Mouse (Mus musculus): ENCODE data around the gene Mrvi1. TPM values are rescaled to one million over a fixed set of nuclear protein-coding genes. Genes with fewer than 3 reads are reported as not detected.

The Mrvi1 gene
- 4.5 and 5.3 TPM in 2 replicates for polyA plus RNA-seq (2015; fragmentation: Nextera tagmentation; extraction: Ambion mirVana)

GRCm38 (mm10) chr7:110982053-110982705 is at the start of gene Mrvi1:
Gene Mrvi1, minus strand, starts transcription at chr7:110982461.

DNA sequence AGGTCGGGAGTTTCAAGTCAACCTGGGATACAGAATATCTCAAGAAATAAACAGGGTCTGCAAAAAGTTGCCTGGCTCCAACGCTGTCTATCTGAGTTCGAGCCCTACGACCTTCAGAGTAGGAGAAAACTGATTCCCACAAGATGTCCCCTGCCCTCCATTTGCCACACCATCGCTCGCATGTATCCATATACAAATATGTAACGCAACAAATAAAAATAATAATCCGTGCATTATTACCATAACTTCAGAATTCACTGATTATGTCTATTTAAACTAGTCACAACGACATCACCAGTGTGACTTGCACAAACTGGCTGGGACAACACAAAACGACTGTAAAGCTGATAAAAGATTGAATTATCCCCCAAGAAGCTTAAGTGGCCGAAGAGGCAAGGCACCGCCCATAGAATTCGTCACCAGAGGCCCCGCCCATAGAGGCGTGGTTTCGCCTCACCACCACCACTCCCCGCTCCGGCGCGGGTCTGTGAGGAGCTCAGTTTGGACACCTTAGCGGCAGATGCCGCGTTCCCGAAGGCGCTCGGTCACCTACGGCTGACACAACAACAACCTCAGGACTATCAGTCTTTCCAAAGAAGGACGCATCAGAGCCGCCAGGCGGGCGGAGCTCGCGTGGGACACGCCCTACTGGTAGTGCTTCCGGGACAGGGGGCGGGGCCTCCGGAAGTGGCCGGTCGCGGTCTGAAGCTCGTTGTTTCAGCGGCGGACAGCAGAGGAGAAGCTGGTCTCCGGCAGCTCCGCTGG is 46.2 kb upstream of the Mrvi1 start, which contains the start of gene Ctr9:
Gene Ctr9 (plus strand): TSS at position 671 of the 765 bp plus-strand sequence.

DNA sequence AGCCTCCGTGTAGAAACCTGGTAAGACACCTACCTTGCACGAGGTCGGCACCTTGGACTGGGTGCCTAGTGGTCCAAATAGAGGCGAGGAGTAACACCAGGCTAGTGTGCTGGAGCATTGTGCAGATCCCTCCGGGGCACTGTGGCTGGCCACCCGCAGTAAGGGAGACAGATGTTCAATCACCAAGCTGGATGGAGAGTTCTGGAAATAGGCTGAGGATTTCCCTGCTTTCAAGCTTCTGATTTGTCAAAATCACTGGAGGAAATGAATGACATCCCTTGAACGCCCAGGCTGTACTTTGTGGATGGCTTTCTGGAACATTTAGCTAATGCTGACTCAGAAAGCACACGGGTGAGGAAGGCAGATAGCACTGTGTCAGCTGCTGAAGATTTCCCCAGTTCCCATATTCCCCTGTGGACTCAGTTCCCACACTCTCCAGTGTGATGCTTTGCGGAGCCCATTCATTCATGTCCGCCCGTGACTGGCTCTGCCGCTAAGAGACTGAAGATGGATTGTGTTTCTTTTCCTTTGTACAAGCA is 119.4 kb downstream of the Mrvi1 start, which contains the start of gene Lyve1:
Gene Lyve1 (minus strand): TSS at position 489 of the 539 bp plus-strand sequence.

DNA sequence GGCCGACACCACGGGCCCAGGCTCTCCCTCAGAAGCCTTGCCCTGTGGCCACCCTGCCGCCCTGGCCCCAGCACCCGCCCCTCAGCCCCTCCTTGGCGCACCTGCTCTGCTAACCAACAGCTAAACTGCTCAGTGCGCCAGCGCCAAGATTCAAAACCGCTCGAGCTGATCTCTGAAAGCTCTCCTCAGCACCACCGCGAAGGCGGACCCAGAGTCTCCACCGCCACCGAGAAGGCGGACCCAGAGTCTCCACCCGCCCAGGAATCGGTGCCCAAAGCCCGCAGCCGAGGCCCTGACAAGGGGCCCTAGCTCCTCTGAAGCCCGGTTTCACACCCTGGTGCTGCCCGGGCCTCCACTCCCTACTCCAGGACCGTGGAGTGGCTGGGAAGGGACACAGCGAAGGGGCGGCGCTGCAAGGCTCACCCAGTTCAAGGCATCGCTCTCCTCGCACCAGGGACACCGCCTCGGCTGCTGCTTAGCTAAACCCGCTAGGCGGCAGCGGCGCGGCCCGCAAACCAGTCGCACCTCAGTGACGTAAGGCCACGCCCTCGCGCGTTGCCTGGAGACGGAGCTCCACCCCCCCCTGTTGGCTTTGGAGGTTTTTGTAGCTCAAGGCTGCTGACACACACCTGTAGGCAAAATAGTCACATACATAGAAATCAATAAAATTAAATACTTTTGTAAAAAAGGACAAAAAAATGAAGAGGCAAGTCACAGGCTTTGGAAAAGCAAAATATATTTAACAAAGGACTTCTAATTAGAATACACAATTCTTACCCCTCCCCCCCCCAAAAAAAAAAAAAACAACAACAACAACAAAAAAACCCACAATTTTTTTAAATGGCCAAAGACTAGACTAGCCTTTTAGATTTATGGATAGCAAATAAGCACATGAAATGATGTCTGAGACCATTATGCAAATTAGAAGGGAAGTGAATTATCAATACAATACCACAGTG is 138.1 kb downstream of the Mrvi1 start, which contains the start of gene Rnf141:
Gene Rnf141 (minus strand): TSS at position 542 of the 959 bp plus-strand sequence.

Other genes with a start within 250 kb of the Mrvi1 start
- 40.3 and 46.0 TPM in 2 replicates for gene Ampd3, start 214.3 kb downstream of the Mrvi1 start, polyA plus RNA-seq (2015; fragmentation: Nextera tagmentation; extraction: Ambion mirVana)
- gene Rnf141, start 138.0 kb downstream of the Mrvi1 start, polyA plus RNA-seq (2015; fragmentation: Nextera tagmentation; extraction: Ambion mirVana), result 25.9 and 27.7 TPM in 2 replicates
- 3.2 and 3.8 TPM in 2 replicates for gene Lyve1, start 119.2 kb downstream of the Mrvi1 start, polyA plus RNA-seq (2015; fragmentation: Nextera tagmentation; extraction: Ambion mirVana)
- 26.4 and 29.0 TPM in 2 replicates for gene Ctr9, start 46.5 kb upstream of the Mrvi1 start, polyA plus RNA-seq (2015; fragmentation: Nextera tagmentation; extraction: Ambion mirVana)
- 322 and 348 TPM in 2 replicates for gene Eif4g2, start 100.6 kb upstream of the Mrvi1 start, polyA plus RNA-seq (2015; fragmentation: Nextera tagmentation; extraction: Ambion mirVana)